Mouse (Mus musculus) monocyte, adult 59 days (primary cell): ENCODE measurements around the gene Vmn1r218. TPM values are rescaled to one million over a fixed set of nuclear protein-coding genes. Genes with fewer than 3 reads are reported as not detected.

Experiments used
- total RNA-seq, 2 experiments: library from RNA; stranded (reverse); gene quantifications; one replicate each; pipeline ENCODE4 v1.2.4; 2023

The Vmn1r218 gene
- not detected for total RNA-seq

DNA sequence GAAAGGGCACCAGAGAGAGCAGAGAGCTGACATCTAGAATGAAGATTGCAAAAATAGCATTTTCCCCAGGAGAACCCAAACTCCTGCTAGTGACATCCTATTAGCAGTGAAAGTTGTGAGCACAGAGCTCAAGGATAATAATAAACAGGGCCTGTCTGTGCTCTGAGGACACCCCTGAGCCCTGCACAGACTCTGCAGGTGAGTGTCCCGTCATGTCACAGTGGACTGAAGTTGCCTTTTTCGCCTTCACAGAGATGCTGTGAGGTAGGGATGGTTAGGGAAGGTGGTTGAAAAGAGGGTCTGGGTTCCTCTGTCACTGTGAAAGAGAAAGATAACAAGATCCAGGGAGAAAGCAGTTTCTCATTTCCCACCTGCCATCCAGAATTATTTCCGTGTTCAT, at the start of gene Vmn1r218:
Gene Vmn1r218 (plus strand): TSS at position 57 of the 400 bp plus-strand sequence.

GRCm38 (mm10) chr13:23118126-23118525, 14.8 kb upstream of the Vmn1r218 start, which contains the start of gene Vmn1r217:
Gene Vmn1r217, minus strand, starts transcription at chr13:23118226.

GRCm38 (mm10) chr13:23159012-23159411, 26.1 kb downstream of the Vmn1r218 start, which contains the start of gene Vmn1r219:
Gene Vmn1r219, plus strand, starts transcription at chr13:23159312.

DNA sequence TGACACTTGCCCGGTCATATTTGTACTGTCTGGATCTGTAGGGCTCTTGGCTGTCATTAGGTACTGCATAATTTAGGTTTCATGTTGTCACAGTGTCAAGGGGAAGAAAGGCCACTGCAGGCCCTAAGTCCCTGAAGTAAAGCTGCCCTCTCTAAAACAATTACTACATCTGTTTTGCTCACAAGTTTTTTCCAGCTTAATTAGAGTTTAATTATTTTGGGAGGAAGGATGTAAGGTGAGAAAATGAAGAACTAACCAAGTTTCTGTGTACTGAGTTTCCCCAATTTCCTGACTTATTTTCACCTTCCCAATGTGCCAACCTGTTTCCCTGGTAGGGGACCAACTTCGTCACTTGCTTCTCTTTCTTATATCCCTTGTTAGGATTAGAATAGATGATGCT, 54.9 kb downstream of the Vmn1r218 start, which contains the start of gene Vmn1r220:
Gene Vmn1r220 (minus strand): TSS at position 101 of the 400 bp plus-strand sequence.

Other genes starting within 250 kb of the Vmn1r218 start
- gene Vmn1r212, start 248.9 kb upstream of the Vmn1r218 start, total RNA-seq, result not detected
- gene Vmn1r213, start 125.5 kb upstream of the Vmn1r218 start, total RNA-seq, result not detected
- gene Vmn1r214, start 102.7 kb upstream of the Vmn1r218 start, total RNA-seq, result not detected
- gene Vmn1r215, start 65.1 kb upstream of the Vmn1r218 start, total RNA-seq, result not detected
- gene Vmn1r217, start 14.9 kb upstream of the Vmn1r218 start, total RNA-seq, result not detected
- not detected for gene Vmn1r219, start 26.2 kb downstream of the Vmn1r218 start, total RNA-seq
- not detected for gene Vmn1r220, start 54.8 kb downstream of the Vmn1r218 start, total RNA-seq
- not detected for gene Vmn1r221, start 81.0 kb downstream of the Vmn1r218 start, total RNA-seq
- not detected for gene Vmn1r222, start 102.8 kb downstream of the Vmn1r218 start, total RNA-seq
- not detected for gene Vmn1r223, start 114.0 kb downstream of the Vmn1r218 start, total RNA-seq
- 10 to 100 TPM; 14.1 to 14.9 TPM for gene Zfp322a, start 236.1 kb downstream of the Vmn1r218 start, total RNA-seq